15 mouse cellular contexts compared by ENCODE assay signal in genomic region chr14:24551472-24551783, GRCm38 (mm10).
A peak's percentile ranks its signal among the peaks of the same experiment; 100 is the strongest.
DNase-seq lines count a peak whose midpoint lies in the region; ATAC-seq and TF ChIP-seq lines count a peak whose summit lies in the region.
"Had no signal": no experiment of that assay in that cellular context is flagged by ENCODE, and none has a peak within 500 bp of the region (broad histone marks: within the 10 kb centered on the region; RNA-seq: fewer than 3 reads in every experiment).

No protein-coding gene starts in this region.

- 65% methylated on average over 3 of the region's 3 CpGs for WGBS in intestine, embryonic 14.5 days
- WGBS in intestine, postnatal 0 days = 69% methylated on average over 3 of the region's 3 CpGs
- 56% methylated on average over 3 of the region's 3 CpGs for WGBS in forebrain, embryonic 16.5 days
- WGBS in hindbrain, postnatal 0 days = 53% methylated on average over 3 of the region's 3 CpGs
- WGBS in neural tube, embryonic 12.5 days = 56% methylated on average over 3 of the region's 3 CpGs
- 89% methylated on average over 3 of the region's 3 CpGs for WGBS in kidney, embryonic 16.5 days

- H3K27ac ChIP-seq in intestine, embryonic 14.5 days (ENCODE audit: low read depth) = no peak overlapping the region
- H3K27ac ChIP-seq in intestine, postnatal 0 days (ENCODE audit: low read depth, low read length) = no peak overlapping the region
- H3K27ac ChIP-seq in forebrain, embryonic 16.5 days (ENCODE audit: low read length) = peak overlapping the region; percentile 56
- peak overlapping the region; percentile 82 for H3K27ac ChIP-seq in hindbrain, postnatal 0 days
- H3K27ac ChIP-seq in neural tube, embryonic 12.5 days = peak overlapping the region; percentile 77
- H3K27ac ChIP-seq in kidney, embryonic 16.5 days (ENCODE audit: low read length) = no peak overlapping the region
- H3K27ac ChIP-seq: limb, embryonic 15.5 days had no signal

- H3K36me3 ChIP-seq in intestine, embryonic 14.5 days (ENCODE audit: control insufficient read depth, insufficient read depth, low read length) = no peaks in the 10 kb centered on the region
- no peaks in the 10 kb centered on the region for H3K36me3 ChIP-seq in intestine, postnatal 0 days (ENCODE audit: control insufficient read depth, insufficient read depth)
- no peaks in the 10 kb centered on the region for H3K36me3 ChIP-seq in forebrain, embryonic 16.5 days (ENCODE audit: control insufficient read depth, insufficient read depth)
- no peaks in the 10 kb centered on the region for H3K36me3 ChIP-seq in hindbrain, postnatal 0 days (ENCODE audit: insufficient read depth, low read length)
- H3K36me3 ChIP-seq in neural tube, embryonic 12.5 days = no peaks in the 10 kb centered on the region
- no peaks in the 10 kb centered on the region for H3K36me3 ChIP-seq in kidney, embryonic 16.5 days (ENCODE audit: insufficient read depth, low read length)
- H3K36me3 ChIP-seq: limb, embryonic 15.5 days had no signal

- no peak for DNase-seq in intestine, embryonic 14.5 days (ENCODE audit: low spot score)
- DNase-seq in hindbrain, postnatal 0 days (ENCODE audit: low spot score) = no peak
- no peak for DNase-seq in testis, postnatal 14 days (ENCODE audit: low spot score)
- no peak for DNase-seq in left cerebral cortex, adult 11 months (ENCODE audit: low spot score)
- DNase-seq: adrenal gland, postnatal 36 days; kidney, adult 8-10 months; lung, adult 2 months; thymus, postnatal 36 days had no signal

- H3K9ac ChIP-seq in intestine, embryonic 14.5 days (ENCODE audit: low read length) = no peak overlapping the region
- no peak overlapping the region for H3K9ac ChIP-seq in intestine, postnatal 0 days (ENCODE audit: low read depth, low read length)
- no peak overlapping the region for H3K9ac ChIP-seq in forebrain, embryonic 16.5 days (replicated peaks; ENCODE audit: low read depth, low read length)
- H3K9ac ChIP-seq in hindbrain, postnatal 0 days (replicated peaks; ENCODE audit: low read length) = no peak overlapping the region
- no peak overlapping the region for H3K9ac ChIP-seq in neural tube, embryonic 12.5 days
- no peak overlapping the region for H3K9ac ChIP-seq in kidney, embryonic 16.5 days (replicated peaks; ENCODE audit: low read length)
- H3K9ac ChIP-seq: limb, embryonic 15.5 days had no signal

- no peaks in the 10 kb centered on the region for H3K4me1 ChIP-seq in intestine, embryonic 14.5 days (replicated peaks; ENCODE audit: control insufficient read depth, insufficient read depth, low read length)
- no peaks in the 10 kb centered on the region for H3K4me1 ChIP-seq in intestine, postnatal 0 days (replicated peaks; ENCODE audit: control insufficient read depth, insufficient read depth, low read length)
- peaks cover 12% of the 10 kb centered on the region for H3K4me1 ChIP-seq in forebrain, embryonic 16.5 days (replicated peaks; ENCODE audit: control insufficient read depth, insufficient read depth, low read length)
- peaks cover 7% of the 10 kb centered on the region; the same call in 1 of the 2 replicates for H3K4me1 ChIP-seq in hindbrain, postnatal 0 days (ENCODE audit: insufficient read depth, low read length)
- H3K4me1 ChIP-seq in neural tube, embryonic 12.5 days = peaks cover 11% of the 10 kb centered on the region
- no peaks in the 10 kb centered on the region for H3K4me1 ChIP-seq in kidney, embryonic 16.5 days (ENCODE audit: insufficient read depth, low read length)
- H3K4me1 ChIP-seq: limb, embryonic 15.5 days had no signal

- no peak for TF ChIP-seq CTCF in intestine, postnatal 0 days (IDR thresholded peaks at IDR 0.05; ENCODE audit: low read depth)
- no peak for TF ChIP-seq CTCF in hindbrain, postnatal 0 days (IDR thresholded peaks at IDR 0.05; ENCODE audit: low read depth)

- H3K27me3 ChIP-seq in intestine, embryonic 14.5 days (replicated peaks; ENCODE audit: control insufficient read depth, insufficient read depth, low read length) = no peaks in the 10 kb centered on the region
- no peaks in the 10 kb centered on the region for H3K27me3 ChIP-seq in intestine, postnatal 0 days (replicated peaks; ENCODE audit: control insufficient read depth, insufficient read depth, low read length)
- H3K27me3 ChIP-seq in forebrain, embryonic 16.5 days (replicated peaks; ENCODE audit: control insufficient read depth, insufficient read depth, low read length) = no peaks in the 10 kb centered on the region
- H3K27me3 ChIP-seq in hindbrain, postnatal 0 days (ENCODE audit: insufficient read depth, low read length) = no peaks in the 10 kb centered on the region
- no peaks in the 10 kb centered on the region for H3K27me3 ChIP-seq in neural tube, embryonic 12.5 days (replicated peaks)
- H3K27me3 ChIP-seq in kidney, embryonic 16.5 days (ENCODE audit: insufficient read depth, low read length) = no peaks in the 10 kb centered on the region
- H3K27me3 ChIP-seq: limb, embryonic 15.5 days had no signal

- H3K4me3 ChIP-seq in intestine, embryonic 14.5 days (ENCODE audit: low read depth, low read length) = no peak overlapping the region
- H3K4me3 ChIP-seq in intestine, postnatal 0 days (ENCODE audit: low read depth, low read length) = no peak overlapping the region
- no peak overlapping the region for H3K4me3 ChIP-seq in forebrain, embryonic 16.5 days (replicated peaks; ENCODE audit: low read length)
- no peak overlapping the region for H3K4me3 ChIP-seq in hindbrain, postnatal 0 days (ENCODE audit: low read length)
- no peak overlapping the region for H3K4me3 ChIP-seq in neural tube, embryonic 12.5 days
- H3K4me3 ChIP-seq in kidney, embryonic 16.5 days (ENCODE audit: low read length) = no peak overlapping the region
- H3K4me3 ChIP-seq: erythroblast, embryonic 14.5 days; limb, embryonic 15.5 days; myocyte had no signal

- H3K9me3 ChIP-seq in intestine, embryonic 14.5 days (ENCODE audit: control insufficient read depth, low read length) = peaks cover 2% of the 10 kb centered on the region; the same call in 1 of the 2 replicates
- H3K9me3 ChIP-seq in intestine, postnatal 0 days (ENCODE audit: control insufficient read depth) = 0 out of 2 replicates have a peak, but pooled peaks cover 3% of the 10 kb centered on the region
- no peaks in the 10 kb centered on the region for H3K9me3 ChIP-seq in forebrain, embryonic 16.5 days (ENCODE audit: control insufficient read depth, low read length)
- no peaks in the 10 kb centered on the region for H3K9me3 ChIP-seq in hindbrain, postnatal 0 days (ENCODE audit: low read length)
- H3K9me3 ChIP-seq in neural tube, embryonic 12.5 days = no peaks in the 10 kb centered on the region
- no peaks in the 10 kb centered on the region; the same call in 1 of the 2 replicates for H3K9me3 ChIP-seq in kidney, embryonic 16.5 days (ENCODE audit: low read length)
- H3K9me3 ChIP-seq: limb, embryonic 15.5 days had no signal

- ATAC-seq in intestine, embryonic 14.5 days (replicated peaks; ENCODE audit: low FRiP score, low TSS enrichment, low read depth) = peak; percentile 15; the same call in 1 of the 2 replicates
- no peak for ATAC-seq in intestine, postnatal 0 days
- ATAC-seq in forebrain, embryonic 16.5 days = no peak
- ATAC-seq in hindbrain, postnatal 0 days = no peak
- ATAC-seq in neural tube, embryonic 12.5 days (ENCODE audit: low FRiP score, low read depth) = peak; percentile 80
- no peak for ATAC-seq in kidney, embryonic 16.5 days (ENCODE audit: low FRiP score, low TSS enrichment)

- H3K4me2 ChIP-seq in intestine, embryonic 14.5 days (ENCODE audit: low read length) = no peak overlapping the region
- no peak overlapping the region for H3K4me2 ChIP-seq in intestine, postnatal 0 days (replicated peaks; ENCODE audit: low read depth)
- no peak overlapping the region for H3K4me2 ChIP-seq in forebrain, embryonic 16.5 days (ENCODE audit: low read length)
- H3K4me2 ChIP-seq in hindbrain, postnatal 0 days (ENCODE audit: low read depth, low read length) = no peak overlapping the region
- no peak overlapping the region; the same call in 1 of the 2 replicates for H3K4me2 ChIP-seq in neural tube, embryonic 12.5 days (replicated peaks)
- no peak overlapping the region for H3K4me2 ChIP-seq in kidney, embryonic 16.5 days (replicated peaks; ENCODE audit: low read depth, low read length)
- H3K4me2 ChIP-seq: limb, embryonic 15.5 days had no signal

Comparison
In these comparisons a context has a peak if more than half of its experiments do, and no peak if none do; other contexts are left out.
1. ATAC-seq: peak in intestine, embryonic 14.5 days (single experiment) and neural tube, embryonic 12.5 days (single experiment); none in intestine, postnatal 0 days (single experiment), forebrain, embryonic 16.5 days (single experiment), hindbrain, postnatal 0 days (single experiment) and kidney, embryonic 16.5 days (single experiment).
2. H3K27ac ChIP-seq: peak in forebrain, embryonic 16.5 days (single experiment), hindbrain, postnatal 0 days (single experiment) and neural tube, embryonic 12.5 days (single experiment); none in intestine, embryonic 14.5 days (single experiment), intestine, postnatal 0 days (single experiment) and kidney, embryonic 16.5 days (single experiment).